Mouse (Mus musculus) cortical plate, adult 2 months (tissue): ENCODE measurements around the gene Xndc1. TPM values are rescaled to one million over a fixed set of nuclear protein-coding genes. Genes with fewer than 3 reads are reported as not detected.
"Not testable (repeated sequence)": the region's sequence is repeated elsewhere in the genome, so short reads cannot be mapped to it uniquely, and the experiment has no call there.

Source experiments
- H3K27ac ChIP-seq: fragments of 200-500 bp; 2 replicates; pipeline ENCODE4 v1.5.1; 2012; ENCODE audit warnings: low read length, control low read depth, inconsistent platforms; ENCODE audit not compliant: insufficient read depth
- H3K4me1 ChIP-seq: fragments of 200-500 bp; 2 replicates; pipeline ENCODE4 v1.6.1; 2011; ENCODE audit warnings: low read length; ENCODE audit not compliant: control insufficient read depth, insufficient read depth
- H3K4me3 ChIP-seq: fragments of 200-500 bp; 2 replicates; pipeline ENCODE4 v1.5.1; 2011; ENCODE audit warnings: mild to moderate bottlenecking, low read length, control low read depth; ENCODE audit not compliant: insufficient read depth
- CTCF ChIP-seq: fragments of 200-500 bp; IDR thresholded peaks from 2 replicates; pipeline ENCODE4 v1.5.1; 2011; ENCODE audit warnings: mild to moderate bottlenecking, control low read depth, low read length; ENCODE audit not compliant: insufficient read depth; ENCODE audit errors: extremely low read depth
- POLR2A ChIP-seq: fragments of 200-500 bp; IDR thresholded peaks from 2 replicates; pipeline ENCODE4 v1.6.1; 2011; ENCODE audit warnings: mild to moderate bottlenecking, low read length, control low read depth; ENCODE audit not compliant: insufficient read depth; ENCODE audit errors: extremely low read depth
- polyA plus RNA-seq: library from polyadenylated mRNA; depleted of rRNA; stranded (reverse); fragments of >200 nt; gene quantifications from 2 replicates; pipeline ENCODE4 v1.2.3, GENCODE M21; 2012; rRNA removed

The Xndc1 gene
- polyA plus RNA-seq, result 38.4 and 43.8 TPM in 2 replicates

- TF ChIP-seq CTCF (no peak), POLR2A (peak; percentile 47)
- Histone ChIP-seq H3K4me1 (peaks cover 3% of the 10 kb centered on the region; the same call in 1 of the 2 replicates), H3K27ac (peak within 1 kb of the TSS; percentile 51), H3K4me3 (peak within 1 kb of the TSS; percentile 60)
Measured at GRCm38 (mm10) chr7:102065046-102065891, at the start of gene Xndc1, which contains the start of the genes Rnf121 and Xntrpc. Gene Xndc1 (plus strand): TSS chr7:102065511. Gene Rnf121 (minus strand): TSS chr7:102065469. Gene Xntrpc (plus strand): TSS chr7:102065713.

- TF ChIP-seq POLR2A, result no peak
- TF ChIP-seq CTCF, result no peak
- H3K27ac ChIP-seq, result no peak overlapping the region
- no peak overlapping the region for H3K4me3 ChIP-seq
- peaks cover 1% of the 10 kb centered on the region; the same call in 1 of the 2 replicates for H3K4me1 ChIP-seq
Measured at GRCm38 (mm10) chr7:102016936-102017335, 48.4 kb upstream of the Xndc1 start.

- H3K4me1 ChIP-seq, result peaks cover 1% of the 10 kb centered on the region; the same call in 1 of the 2 replicates
- H3K27ac ChIP-seq, result 0 out of 2 replicates have a peak overlapping the region, but pooled peaks have one; percentile 17
Measured at GRCm38 (mm10) chr7:102017452-102017851, 47.9 kb upstream of the Xndc1 start.

DNA sequence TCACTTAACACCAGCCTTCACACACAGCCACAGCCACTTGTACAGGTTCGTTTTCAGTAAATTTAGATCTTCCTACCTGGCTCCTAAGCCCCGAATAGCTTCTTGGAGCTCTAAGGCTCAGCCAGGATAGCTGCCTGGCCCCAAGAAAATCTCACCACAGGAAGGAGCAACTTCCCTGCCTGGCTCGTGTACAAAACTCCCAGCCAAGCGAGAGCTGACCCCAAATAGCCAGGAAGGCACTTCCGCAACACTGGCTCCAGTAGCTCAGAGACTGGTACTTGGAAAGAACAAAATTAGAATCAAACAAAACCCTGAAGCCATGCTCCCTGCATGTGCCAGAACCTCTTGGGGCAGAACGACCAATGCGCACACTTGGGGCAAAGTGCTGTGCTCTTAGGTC is 47.3 kb upstream of the Xndc1 start:
- no peak for TF ChIP-seq CTCF
- no peak for TF ChIP-seq POLR2A
- 0 out of 2 replicates have a peak overlapping the region, but pooled peaks have one; percentile 17 for H3K27ac ChIP-seq
- no peak overlapping the region for H3K4me3 ChIP-seq

More at GRCm38 (mm10) chr7:102017452-102017851, 47.9 kb upstream of the Xndc1 start:
- TF ChIP-seq POLR2A (no peak), CTCF (no peak)
- no peak overlapping the region for H3K4me3 ChIP-seq

DNA sequence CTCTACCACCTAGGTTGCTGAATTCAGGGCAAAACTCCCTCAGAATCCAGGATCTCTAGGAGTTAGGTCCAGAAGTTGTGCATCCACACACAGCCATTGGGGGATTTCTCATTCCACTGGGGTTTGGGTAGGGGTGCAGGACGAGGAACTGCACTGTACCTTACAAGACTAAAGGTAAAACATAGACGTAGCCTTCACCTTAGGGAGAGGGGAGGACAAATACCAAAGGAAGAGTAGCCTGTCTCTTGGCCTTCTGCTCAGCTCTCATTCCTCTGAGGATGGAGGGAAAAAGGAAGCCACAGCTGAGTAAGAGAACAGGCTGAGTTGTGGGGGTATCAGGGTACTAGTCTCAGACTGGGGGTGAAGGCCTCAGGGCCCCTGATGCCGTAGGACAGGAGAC is 46.7 kb upstream of the Xndc1 start, which contains the start of gene Il18bp:
TSS of gene Il18bp (minus strand) at position 101 of the 400 bp plus-strand sequence.
- H3K27ac ChIP-seq, result 0 out of 2 replicates have a peak within 1 kb of the TSS, but pooled peaks have one; percentile 17

More for the DNA sequence above, 47.3 kb upstream of the Xndc1 start:
- H3K4me1 ChIP-seq, result peaks cover 1% of the 10 kb centered on the region; the same call in 1 of the 2 replicates

DNA sequence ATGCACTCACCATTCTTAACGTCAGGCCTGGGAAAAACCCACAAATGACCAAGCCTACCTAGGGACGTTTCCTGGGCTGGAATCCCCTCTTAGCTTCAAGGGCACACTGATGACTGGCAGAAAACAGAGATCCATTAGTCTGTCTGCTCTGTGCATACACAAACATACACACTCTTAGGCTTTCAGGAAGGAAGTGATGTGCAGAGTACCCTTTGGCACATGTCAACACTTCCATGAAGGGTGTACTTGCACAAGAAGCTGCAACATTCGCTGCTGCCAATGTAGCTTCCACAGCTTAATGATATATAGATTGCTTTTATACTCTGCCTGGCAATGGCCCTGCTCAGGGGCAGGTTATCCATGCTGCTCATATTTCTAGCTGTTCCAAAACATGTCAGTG is 45.9 kb upstream of the Xndc1 start:
- H3K4me3 ChIP-seq, result no peak overlapping the region
- TF ChIP-seq POLR2A (no peak), CTCF (no peak)
- H3K4me1 ChIP-seq, result peaks cover 1% of the 10 kb centered on the region; the same call in 1 of the 2 replicates
- H3K27ac ChIP-seq, result no peak overlapping the region

More for the DNA sequence above, 46.7 kb upstream of the Xndc1 start, which contains the start of gene Il18bp:
- peaks cover 1% of the 10 kb centered on the region; the same call in 1 of the 2 replicates for H3K4me1 ChIP-seq
- TF ChIP-seq CTCF (no peak), POLR2A (no peak)
- H3K4me3 ChIP-seq, result no peak within 1 kb of the TSS

DNA sequence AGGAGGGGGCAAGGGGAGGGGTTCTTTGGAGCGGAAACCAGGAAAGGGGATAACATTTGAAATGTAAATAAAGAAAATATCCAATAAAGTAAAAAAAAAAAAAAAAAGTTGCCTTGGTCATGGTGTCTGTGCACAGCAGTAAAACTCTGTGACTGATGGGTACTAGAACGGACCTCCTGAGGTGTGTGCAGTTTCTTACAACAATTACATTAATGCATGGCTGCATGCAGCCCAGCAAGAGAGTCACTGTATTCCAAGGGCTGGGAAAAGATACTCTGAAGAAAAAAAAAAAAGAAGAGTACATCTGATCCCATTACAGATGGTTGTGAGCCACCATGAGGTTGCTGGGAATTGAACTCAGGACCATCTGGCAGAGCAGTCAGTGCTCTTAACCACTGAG is 44.4 kb upstream of the Xndc1 start:
- not testable (repeated sequence) for H3K4me1 ChIP-seq, H3K27ac ChIP-seq, H3K4me3 ChIP-seq

DNA sequence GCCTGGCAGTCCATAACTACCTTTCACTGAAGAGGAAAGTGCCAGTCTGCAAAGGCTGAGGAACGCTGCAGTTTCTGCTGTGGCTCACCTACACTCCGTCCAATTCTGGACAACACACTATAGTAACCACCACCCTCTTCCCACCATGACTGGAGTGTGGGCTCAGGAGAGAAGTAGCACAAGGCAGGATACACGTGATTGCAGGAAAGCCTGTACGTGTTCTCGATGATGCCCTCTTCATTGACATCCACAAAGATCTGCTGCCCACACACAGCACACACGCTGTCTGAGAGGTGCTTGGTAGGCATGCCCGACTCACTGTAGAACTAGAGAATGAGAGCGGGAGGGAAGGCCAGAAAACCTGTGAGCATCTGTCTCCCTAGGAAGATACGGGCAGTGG is 41.5 kb upstream of the Xndc1 start:
- H3K4me3 ChIP-seq, result no peak overlapping the region
- H3K4me1 ChIP-seq, result no peaks in the 10 kb centered on the region; the same call in 1 of the 2 replicates
- TF ChIP-seq POLR2A (no peak), CTCF (no peak)
- no peak overlapping the region for H3K27ac ChIP-seq

- Histone ChIP-seq H3K4me3 (no peak overlapping the region), H3K4me1 (no peaks in the 10 kb centered on the region; the same call in 1 of the 2 replicates), H3K27ac (no peak overlapping the region)
- TF ChIP-seq POLR2A (no peak), CTCF (no peak)
Measured at GRCm38 (mm10) chr7:102025187-102026119, 39.9 kb upstream of the Xndc1 start.
